Mouse (Mus musculus): ENCODE data around the gene Gm29094.
"Not testable (repeated sequence)": the region's sequence is repeated elsewhere in the genome, so short reads cannot be mapped to it uniquely, and the experiment has no call there.

The Gm29094 gene

GRCm38 (mm10) chr9:89240516-89241019, 41.4 kb downstream of the Gm29094 start:
- not testable (repeated sequence) for DNase-seq (ENCODE audit: low spot score)

- DNase-seq (ENCODE audit: low spot score): no peak
These were observed 54.2 kb downstream of the Gm29094 start for GRCm38 (mm10) chr9:89253400-89253799.

- DNase-seq (ENCODE audit: low spot score): no peak
These were observed 57.6 kb downstream of the Gm29094 start for GRCm38 (mm10) chr9:89256556-89257335.

- no peak for DNase-seq (ENCODE audit: low spot score)
These were observed 64.8 kb downstream of the Gm29094 start for GRCm38 (mm10) chr9:89263968-89264367.

- no peak for DNase-seq (ENCODE audit: low spot score)
These were observed 65.4 kb downstream of the Gm29094 start for GRCm38 (mm10) chr9:89264571-89264970.
